Mouse (Mus musculus) midbrain, embryonic 13.5 days (tissue): ENCODE data around the gene Ncor1. TPM values are rescaled to one million over a fixed set of nuclear protein-coding genes. Genes with fewer than 3 reads are reported as not detected.
A peak's percentile ranks its signal among the peaks of the same experiment; 100 is the strongest.
"Not testable (repeated sequence)": the region's sequence is repeated elsewhere in the genome, so short reads cannot be mapped to it uniquely, and the experiment has no call there.

Experiments used
- ATAC-seq: fragments of 200-750 bp; cut with Nextera tagmentation; 2 replicates; pipeline ENCODE4 v1.8.0; 2017; ENCODE audit warnings: mild to moderate bottlenecking, moderate TSS enrichment, moderate library complexity
- H3K27ac ChIP-seq: fragments of 300-500 bp; sonication (generic); 2 replicates; pipeline ENCODE4 v1.5.1; 2015; ENCODE audit warnings: inconsistent platforms, mild to moderate bottlenecking, moderate library complexity
- H3K27me3 ChIP-seq: fragments of 300-500 bp; sonication (generic); 2 replicates; pipeline ENCODE4 v1.6.1; 2015; ENCODE audit warnings: mild to moderate bottlenecking, inconsistent platforms
- H3K36me3 ChIP-seq: fragments of 300-500 bp; sonication (generic); 2 replicates; pipeline ENCODE4 v1.6.1; 2015; ENCODE audit warnings: mild to moderate bottlenecking, inconsistent platforms
- H3K4me1 ChIP-seq: fragments of 300-500 bp; sonication (generic); replicated peaks from 2 replicates; pipeline ENCODE4 v1.6.1; 2015; ENCODE audit warnings: inconsistent platforms
- H3K4me2 ChIP-seq: fragments of 300-500 bp; sonication (generic); replicated peaks from 2 replicates; pipeline ENCODE4 v1.6.1; 2015; ENCODE audit warnings: moderate library complexity, mild to moderate bottlenecking, inconsistent platforms
- H3K4me3 ChIP-seq: fragments of 300-500 bp; sonication (generic); replicated peaks from 2 replicates; pipeline ENCODE4 v1.5.1; 2015; ENCODE audit warnings: mild to moderate bottlenecking, inconsistent platforms
- H3K9ac ChIP-seq: fragments of 300-500 bp; sonication (generic); replicated peaks from 2 replicates; pipeline ENCODE4 v1.6.1; 2015; ENCODE audit warnings: mild to moderate bottlenecking, inconsistent platforms
- H3K9me3 ChIP-seq: fragments of 300-500 bp; sonication (generic); 2 replicates; pipeline ENCODE4 v1.6.1; 2016; ENCODE audit warnings: mild to moderate bottlenecking, inconsistent platforms
- WGBS: fragments of 180-500 bp; shearing (Covaris S2); methylation state at CpG from one replicate; pipeline ENCODE4 v1.1.7; 2015; 5-methylcytosine and 5-hydroxymethylcytosine counted together
- polyA plus RNA-seq: library from polyadenylated mRNA; unstranded; fragments of >200 nt; fragmentation: Nextera tagmentation; extraction: Ambion mirVana; gene quantifications from 2 replicates; pipeline ENCODE4 v1.2.1, GENCODE M21; 2015

Gene Ncor1
- polyA plus RNA-seq, 1 experiment from 2014 or later = 174 TPM

GRCm38 (mm10) chr11:62331141-62331540 is 127.2 kb downstream of the Ncor1 start:
- H3K36me3 ChIP-seq = peaks cover 84% of the 10 kb centered on the region
- H3K27ac ChIP-seq = no peak overlapping the region
- no peak overlapping the region for H3K4me2 ChIP-seq
- 92% methylated on average over 5 of the region's 5 CpGs for WGBS
- no peak overlapping the region for H3K9ac ChIP-seq
- ATAC-seq = no peak
- no peaks in the 10 kb centered on the region for H3K27me3 ChIP-seq
- no peaks in the 10 kb centered on the region for H3K9me3 ChIP-seq
- no peaks in the 10 kb centered on the region for H3K4me1 ChIP-seq
- no peak overlapping the region for H3K4me3 ChIP-seq

GRCm38 (mm10) chr11:62323659-62324058 is 134.7 kb downstream of the Ncor1 start:
- Histone ChIP-seq H3K27me3 (no peaks in the 10 kb centered on the region), H3K4me2 (no peak overlapping the region), H3K4me3 (no peak overlapping the region), H3K4me1 (no peaks in the 10 kb centered on the region), H3K9ac (no peak overlapping the region), H3K36me3 (peaks cover 83% of the 10 kb centered on the region), H3K27ac (no peak overlapping the region), H3K9me3 (no peaks in the 10 kb centered on the region)
- 91% methylated on average over 3 of the region's 3 CpGs for WGBS
- no peak for ATAC-seq

- H3K27me3 ChIP-seq = no peaks in the 10 kb centered on the region
Measured at GRCm38 (mm10) chr11:62320097-62320496, 138.2 kb downstream of the Ncor1 start.

DNA sequence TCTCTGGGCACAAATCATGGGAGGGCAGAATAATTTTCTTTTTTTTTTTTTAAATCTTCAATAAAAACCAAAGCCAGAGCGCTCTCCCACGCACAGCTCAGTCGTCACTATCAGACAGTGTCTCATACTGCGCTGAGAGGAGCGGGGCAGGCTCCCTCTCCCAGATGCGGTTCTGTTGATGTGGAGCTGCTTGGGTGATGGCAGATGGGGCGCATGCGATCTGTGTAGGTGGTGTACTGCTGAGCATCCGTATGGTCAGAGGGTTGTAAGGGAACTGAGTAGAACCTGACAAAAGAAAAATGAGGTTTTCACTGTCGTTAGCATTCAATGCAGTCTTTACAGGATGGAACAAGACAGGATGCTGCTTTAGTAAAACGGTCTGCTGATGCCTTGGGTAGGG is 140.6 kb downstream of the Ncor1 start:
- Histone ChIP-seq H3K9ac (no peak overlapping the region), H3K36me3 (peaks cover 89% of the 10 kb centered on the region), H3K27me3 (no peaks in the 10 kb centered on the region), H3K4me1 (no peaks in the 10 kb centered on the region), H3K4me2 (no peak overlapping the region), H3K4me3 (no peak overlapping the region), H3K27ac (no peak overlapping the region), H3K9me3 (no peaks in the 10 kb centered on the region)
- ATAC-seq = no peak
- WGBS = 92% methylated on average over 11 of the region's 11 CpGs

More at GRCm38 (mm10) chr11:62320097-62320496, 138.2 kb downstream of the Ncor1 start:
- H3K4me2 ChIP-seq = no peak overlapping the region
- 97% methylated on average over 3 of the region's 3 CpGs for WGBS
- H3K4me1 ChIP-seq = no peaks in the 10 kb centered on the region
- H3K9ac ChIP-seq = no peak overlapping the region
- H3K9me3 ChIP-seq = no peaks in the 10 kb centered on the region
- H3K36me3 ChIP-seq = peaks cover 85% of the 10 kb centered on the region
- ATAC-seq = no peak
- no peak overlapping the region for H3K4me3 ChIP-seq
- H3K27ac ChIP-seq = no peak overlapping the region

GRCm38 (mm10) chr11:62314984-62315383 is 143.4 kb downstream of the Ncor1 start:
- no peaks in the 10 kb centered on the region for H3K4me1 ChIP-seq
- H3K4me2 ChIP-seq = no peak overlapping the region
- peaks cover 81% of the 10 kb centered on the region for H3K36me3 ChIP-seq
- no peak for ATAC-seq
- no peak overlapping the region for H3K9ac ChIP-seq
- H3K9me3 ChIP-seq = no peaks in the 10 kb centered on the region
- H3K4me3 ChIP-seq = no peak overlapping the region
- 95% methylated on average over 5 of the region's 5 CpGs for WGBS
- no peak overlapping the region for H3K27ac ChIP-seq
- no peaks in the 10 kb centered on the region for H3K27me3 ChIP-seq

GRCm38 (mm10) chr11:62309296-62309695 is 149.0 kb downstream of the Ncor1 start:
- Histone ChIP-seq H3K4me2 (no peak overlapping the region), H3K4me1 (no peaks in the 10 kb centered on the region), H3K27me3 (no peaks in the 10 kb centered on the region), H3K36me3 (peaks cover 60% of the 10 kb centered on the region), H3K4me3 (no peak overlapping the region), H3K9me3 (no peaks in the 10 kb centered on the region), H3K9ac (no peak overlapping the region), H3K27ac (no peak overlapping the region)
- no peak for ATAC-seq
- WGBS = 100% methylated on average over 2 of the region's 2 CpGs

- Histone ChIP-seq H3K4me3 (no peak overlapping the region), H3K27me3 (no peaks in the 10 kb centered on the region), H3K9me3 (no peaks in the 10 kb centered on the region), H3K4me2 (no peak overlapping the region), H3K9ac (no peak overlapping the region), H3K36me3 (peaks cover 32% of the 10 kb centered on the region), H3K4me1 (no peaks in the 10 kb centered on the region), H3K27ac (no peak overlapping the region)
- WGBS = 100% methylated on average over 2 of the region's 2 CpGs
- ATAC-seq = no peak
Measured at GRCm38 (mm10) chr11:62305866-62306265, 152.5 kb downstream of the Ncor1 start.

DNA sequence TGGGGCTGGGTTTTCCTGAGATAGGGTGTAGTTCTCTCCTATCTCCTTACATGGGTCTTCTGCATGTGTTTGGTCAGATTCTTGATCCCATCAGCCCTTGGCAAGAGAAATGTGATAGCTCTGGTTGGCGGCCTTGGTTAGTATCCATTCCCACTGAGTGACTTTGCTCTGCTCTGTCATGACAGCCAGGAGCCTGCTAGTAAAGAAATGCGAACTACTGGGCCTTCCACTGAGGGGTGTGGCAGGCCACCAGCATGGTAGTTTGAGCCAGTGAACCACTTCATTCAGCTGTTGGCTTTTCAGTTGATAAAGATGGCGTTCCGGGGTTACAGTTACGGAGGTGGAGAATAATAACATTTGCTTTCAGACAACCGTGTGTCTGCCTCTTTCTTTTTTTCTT is 159.5 kb downstream of the Ncor1 start:
- Histone ChIP-seq H3K27me3 (no peaks in the 10 kb centered on the region), H3K4me3 (no peak overlapping the region), H3K9me3 (no peaks in the 10 kb centered on the region), H3K9ac (no peak overlapping the region), H3K4me2 (no peak overlapping the region), H3K36me3 (peaks cover 24% of the 10 kb centered on the region), H3K27ac (no peak overlapping the region), H3K4me1 (0 out of 2 replicates have a peak, but pooled peaks cover 3% of the 10 kb centered on the region)
- 85% methylated on average over 6 of the region's 6 CpGs for WGBS
- ATAC-seq = no peak

DNA sequence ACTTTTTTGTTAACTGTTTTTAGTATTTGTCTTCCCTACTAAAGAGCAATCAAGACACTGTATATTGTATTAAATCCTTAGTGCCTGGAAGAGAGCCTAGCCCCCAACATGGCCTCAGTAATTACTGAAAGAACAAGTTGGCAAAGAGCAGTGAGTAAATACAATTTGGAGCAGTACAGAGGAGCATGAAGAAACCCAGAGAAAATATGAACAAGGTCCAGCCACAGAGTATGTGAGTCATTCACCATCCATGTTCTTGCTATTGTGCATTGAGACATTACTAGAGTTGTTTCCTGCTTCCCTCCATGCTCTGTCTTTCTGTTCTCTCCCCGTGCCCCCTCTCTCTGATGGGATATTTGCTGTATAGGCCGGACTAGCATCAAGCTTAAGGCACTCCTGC is 164.2 kb downstream of the Ncor1 start:
- no peak for ATAC-seq
- Histone ChIP-seq H3K27ac (no peak overlapping the region), H3K9me3 (no peaks in the 10 kb centered on the region), H3K36me3 (peaks cover 55% of the 10 kb centered on the region), H3K4me3 (no peak overlapping the region), H3K9ac (no peak overlapping the region), H3K27me3 (no peaks in the 10 kb centered on the region), H3K4me1 (0 out of 2 replicates have a peak, but pooled peaks cover 3% of the 10 kb centered on the region), H3K4me2 (no peak overlapping the region)
- WGBS = 89% methylated on average over 2 of the region's 2 CpGs

- no peaks in the 10 kb centered on the region for H3K27me3 ChIP-seq
- no peaks in the 10 kb centered on the region for H3K9me3 ChIP-seq
- WGBS = 96% methylated on average over 1 of the region's 1 CpGs
- no peak overlapping the region for H3K4me3 ChIP-seq
- no peak for ATAC-seq
- no peak overlapping the region for H3K9ac ChIP-seq
- H3K27ac ChIP-seq = no peak overlapping the region
- H3K4me2 ChIP-seq = no peak overlapping the region
- peaks cover 2% of the 10 kb centered on the region for H3K4me1 ChIP-seq
- H3K36me3 ChIP-seq = peaks cover 71% of the 10 kb centered on the region
Measured at GRCm38 (mm10) chr11:62287700-62288099, 170.6 kb downstream of the Ncor1 start.

DNA sequence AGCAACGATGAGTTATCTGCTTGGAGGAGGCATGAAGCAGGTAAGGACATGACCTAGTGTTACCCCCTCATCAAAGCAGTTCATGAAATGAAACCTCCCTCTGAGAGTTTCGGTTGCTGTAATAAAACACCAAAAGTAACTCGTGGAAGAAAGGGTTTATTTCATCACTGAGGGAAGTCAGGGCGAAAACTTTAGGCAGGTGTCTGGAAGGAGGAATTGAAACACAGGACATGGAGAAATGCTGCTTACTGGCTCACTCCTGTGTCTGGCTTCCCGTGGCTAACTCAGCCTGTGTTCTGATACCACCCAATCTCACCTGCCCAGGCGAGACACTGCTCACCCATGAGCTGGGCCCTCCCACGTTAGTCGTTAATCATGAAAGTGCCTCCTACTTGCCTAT is 173.3 kb downstream of the Ncor1 start:
- Histone ChIP-seq H3K9ac (no peak overlapping the region), H3K4me3 (no peak overlapping the region), H3K27me3 (no peaks in the 10 kb centered on the region), H3K36me3 (peaks cover 58% of the 10 kb centered on the region), H3K9me3 (no peaks in the 10 kb centered on the region), H3K4me2 (no peak overlapping the region), H3K27ac (no peak overlapping the region), H3K4me1 (peaks cover 10% of the 10 kb centered on the region)
- 92% methylated on average over 8 of the region's 8 CpGs for WGBS
- ATAC-seq = no peak

- H3K9me3 ChIP-seq, H3K4me2 ChIP-seq, H3K4me3 ChIP-seq, H3K27ac ChIP-seq, ATAC-seq, H3K9ac ChIP-seq, H3K27me3 ChIP-seq: not testable (repeated sequence)
- Histone ChIP-seq H3K36me3 (peaks cover 51% of the 10 kb centered on the region), H3K4me1 (peaks cover 10% of the 10 kb centered on the region)
- 86% methylated on average over 3 of the region's 3 CpGs for WGBS
Measured at GRCm38 (mm10) chr11:62284020-62284419, 174.3 kb downstream of the Ncor1 start.

DNA sequence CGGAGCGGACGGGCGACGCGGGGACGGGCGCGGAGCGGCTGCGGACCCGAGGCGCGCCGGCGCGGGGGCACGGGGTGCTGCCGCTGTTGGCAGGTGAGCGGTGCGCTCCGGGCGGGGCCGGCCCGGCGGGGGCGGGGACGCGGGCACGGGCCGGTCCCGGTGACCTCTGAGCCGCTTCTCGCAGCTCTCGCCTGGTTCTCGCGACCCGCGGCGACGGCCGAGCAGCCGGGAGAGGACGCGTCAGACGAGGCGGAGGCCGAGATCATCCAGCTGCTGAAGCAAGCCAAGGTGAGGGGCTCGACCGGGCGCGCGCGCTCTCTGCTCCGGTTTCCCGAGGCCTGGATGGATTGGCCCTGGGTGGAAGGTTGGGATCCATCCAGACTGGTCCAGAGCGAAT is 176.7 kb downstream of the Ncor1 start:
- H3K4me2 ChIP-seq = peak overlapping the region; percentile 72
- under 1% methylated on average over 44 of the region's 57 CpGs for WGBS
- H3K4me1 ChIP-seq = peaks cover 10% of the 10 kb centered on the region
- H3K27ac ChIP-seq = peak overlapping the region; percentile 88
- peaks cover 29% of the 10 kb centered on the region for H3K36me3 ChIP-seq
- no peaks in the 10 kb centered on the region for H3K27me3 ChIP-seq
- H3K9me3 ChIP-seq = no peaks in the 10 kb centered on the region
- H3K9ac ChIP-seq = peak overlapping the region; percentile 86
- peak overlapping the region; percentile 77 for H3K4me3 ChIP-seq
- ATAC-seq = no peak; the same call in 1 of the 2 replicates
